Mouse (Mus musculus): ENCODE data around the gene Mlxipl.

DNA sequence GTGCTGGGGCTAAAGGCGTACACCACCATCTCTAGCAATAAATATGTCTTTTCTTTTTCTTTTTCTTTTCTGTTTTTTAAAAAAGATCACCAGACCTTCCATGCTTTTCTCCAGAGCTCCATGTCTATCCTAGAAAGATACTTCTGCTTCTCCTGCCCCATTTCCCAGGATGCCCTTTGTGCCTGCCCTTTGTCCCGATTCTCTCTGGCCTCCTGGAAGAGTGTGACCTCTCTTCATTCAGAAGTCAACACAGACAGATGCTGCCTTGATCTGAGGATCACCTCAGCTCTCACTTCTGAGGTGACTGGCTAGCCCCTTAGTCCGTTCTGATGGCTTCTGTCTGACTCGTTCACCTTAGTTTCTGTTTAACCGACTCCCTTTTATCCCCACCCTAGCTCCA lies 9.2 kb upstream of the Mlxipl start:
- TF ChIP-seq POLR2A (IDR thresholded peaks at IDR 0.05; ENCODE audit: extremely low read depth, insufficient read depth, low read length) (no peak), CTCF (IDR thresholded peaks at IDR 0.05; ENCODE audit: low read depth, low read length) (no peak)

Data from liver, adult 2 months (tissue).